Mouse (Mus musculus) small intestine, adult 2 months (tissue): ENCODE results near the gene Colq.

ENCODE experiments used
- CTCF ChIP-seq: fragments of 200-500 bp; IDR thresholded peaks from 2 replicates; pipeline ENCODE4 v1.5.1; 2012; ENCODE audit warnings: low read depth, mild to moderate bottlenecking, control low read depth, inconsistent platforms, low read length, moderate library complexity, mixed read lengths; ENCODE audit not compliant: insufficient replicate concordance, insufficient read length; ENCODE audit errors: extremely low read depth
- POLR2A ChIP-seq: fragments of 200-500 bp; IDR thresholded peaks from 2 replicates; pipeline ENCODE4 v1.6.1; 2012; ENCODE audit warnings: low read depth, mild to moderate bottlenecking, control low read depth, inconsistent platforms, low read length, moderate library complexity

- no peak for TF ChIP-seq CTCF
- TF ChIP-seq POLR2A, result no peak
Measured at GRCm38 (mm10) chr14:31571419-31571818, 19.7 kb downstream of the Colq start.
